Comparison of ENCODE assay signal across 21 mouse cellular contexts in the genomic region with DNA sequence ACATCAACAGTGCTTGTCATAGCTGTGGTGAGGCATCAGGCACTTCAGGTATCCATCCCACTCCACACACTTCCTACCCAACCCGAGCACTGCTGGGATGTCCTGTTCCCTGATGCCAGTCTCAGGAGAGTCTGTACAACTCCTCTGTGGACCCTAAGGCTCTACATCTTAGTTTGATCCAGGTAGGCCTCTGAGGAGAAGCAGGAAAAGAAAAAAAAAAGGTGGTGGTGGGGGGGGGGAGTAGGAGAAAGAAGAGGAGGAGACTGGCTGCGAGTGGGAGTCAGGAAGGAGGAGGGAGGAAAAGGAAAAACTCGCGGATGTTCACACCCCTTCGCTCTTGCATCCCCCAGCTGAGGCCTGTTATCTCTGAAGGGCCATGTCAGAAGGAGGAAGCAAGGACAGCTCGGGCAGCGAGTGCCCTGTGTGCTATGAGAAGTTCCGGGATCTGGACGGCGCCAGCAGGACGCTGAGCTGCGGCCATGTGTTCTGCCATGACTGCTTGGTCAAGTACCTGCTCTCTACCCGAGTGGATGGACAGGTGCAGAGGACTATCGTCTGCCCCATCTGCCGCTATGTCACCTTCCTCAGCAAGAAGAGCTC. TPM values are rescaled to one million over a fixed set of nuclear protein-coding genes. Genes with fewer than 3 reads are reported as not detected.
DNase-seq lines count a peak whose midpoint lies in the region; ATAC-seq and TF ChIP-seq lines count a peak whose summit lies in the region.
"Had no signal": no experiment of that assay in that cellular context is flagged by ENCODE, and none has a peak within 500 bp of the region (broad histone marks: within the 10 kb centered on the region; RNA-seq: fewer than 3 reads in every experiment).

No protein-coding gene starts in this region.

- H3K9ac ChIP-seq in kidney, postnatal 0 days (ENCODE audit: low read depth, low read length), result no peak overlapping the region
- peak overlapping the region; percentile 37 for H3K9ac ChIP-seq in liver, embryonic 13.5 days
- H3K9ac ChIP-seq: limb, embryonic 12.5 days had no signal

- WGBS in lung, adult 2 months, result 40% methylated on average over 15 of the region's 15 CpGs
- WGBS in kidney, postnatal 0 days, result 51% methylated on average over 15 of the region's 15 CpGs
- 22% methylated on average over 15 of the region's 15 CpGs for WGBS in liver, embryonic 13.5 days (ENCODE audit: insufficient replicate concordance)

- TF ChIP-seq CTCF in lung, adult 2 months (IDR thresholded peaks at IDR 0.05; ENCODE audit: insufficient read depth, low read length), result no peak
- no peak for TF ChIP-seq CTCF in kidney, postnatal 0 days (IDR thresholded peaks at IDR 0.05; ENCODE audit: low read depth)

- H3K4me2 ChIP-seq in kidney, postnatal 0 days (ENCODE audit: low read length), result no peak overlapping the region
- peak overlapping the region; percentile 38 for H3K4me2 ChIP-seq in liver, embryonic 13.5 days
- H3K4me2 ChIP-seq: limb, embryonic 12.5 days; midbrain, embryonic 12.5 days had no signal

- ATAC-seq in kidney, postnatal 0 days (replicated peaks; ENCODE audit: low FRiP score, low read depth), result no peak
- no peak for ATAC-seq in liver, embryonic 13.5 days (ENCODE audit: low read depth)
- ATAC-seq in erythroblast, adult 5-6 weeks (replicated peaks; ENCODE audit: low FRiP score, poor library complexity, severe bottlenecking), result no peak
- ATAC-seq: CD4-positive, CD25-positive, alpha-beta regulatory T cell, adult 4 months; forebrain, embryonic 14.5 days; hindbrain, postnatal 0 days had no signal

- no peak for TF ChIP-seq POLR2A in lung, adult 2 months (IDR thresholded peaks at IDR 0.05; ENCODE audit: borderline replicate concordance, extremely low read depth, low read depth, low read length)

- no peak overlapping the region for H3K4me3 ChIP-seq in lung, adult 2 months (replicated peaks; ENCODE audit: extremely low read depth, low read depth, low read length)
- H3K4me3 ChIP-seq in kidney, postnatal 0 days (replicated peaks; ENCODE audit: low read depth, low read length), result no peak overlapping the region
- H3K4me3 ChIP-seq in liver, embryonic 13.5 days (replicated peaks), result no peak overlapping the region
- H3K4me3 ChIP-seq: limb, embryonic 12.5 days; midbrain, embryonic 12.5 days had no signal

- no peaks in the 10 kb centered on the region for H3K36me3 ChIP-seq in kidney, postnatal 0 days (ENCODE audit: insufficient read depth, low read length)
- no peaks in the 10 kb centered on the region for H3K36me3 ChIP-seq in liver, embryonic 13.5 days
- H3K36me3 ChIP-seq: limb, embryonic 12.5 days; midbrain, embryonic 12.5 days had no signal

- H3K9me3 ChIP-seq in kidney, postnatal 0 days (replicated peaks; ENCODE audit: low read length), result no peaks in the 10 kb centered on the region
- H3K9me3 ChIP-seq in liver, embryonic 13.5 days (replicated peaks), result no peaks in the 10 kb centered on the region
- H3K9me3 ChIP-seq: limb, embryonic 12.5 days; midbrain, embryonic 12.5 days had no signal

- H3K27me3 ChIP-seq in kidney, postnatal 0 days (ENCODE audit: insufficient read depth, low read length), result no peaks in the 10 kb centered on the region; the same call in 1 of the 2 replicates
- H3K27me3 ChIP-seq in liver, embryonic 13.5 days, result no peaks in the 10 kb centered on the region
- H3K27me3 ChIP-seq: midbrain, embryonic 12.5 days had no signal

- intact Hi-C loops in heart, postnatal 36 days (cut with DNase I), result no loop called here

- peaks cover 3% of the 10 kb centered on the region; the same call in 1 of the 2 replicates for H3K4me1 ChIP-seq in lung, adult 2 months (ENCODE audit: control insufficient read depth, insufficient read depth, low read length)
- no peaks in the 10 kb centered on the region for H3K4me1 ChIP-seq in kidney, postnatal 0 days (replicated peaks; ENCODE audit: insufficient read depth, low read length)
- peaks cover 57% of the 10 kb centered on the region for H3K4me1 ChIP-seq in liver, embryonic 13.5 days (replicated peaks)
- H3K4me1 ChIP-seq: limb, embryonic 12.5 days had no signal

- no peak overlapping the region for H3K27ac ChIP-seq in kidney, postnatal 0 days
- H3K27ac ChIP-seq in liver, embryonic 13.5 days, result peak overlapping the region; percentile 8; the same call in 1 of the 2 replicates
- H3K27ac ChIP-seq: hindbrain, postnatal 0 days; limb, embryonic 12.5 days; midbrain, embryonic 12.5 days had no signal

- DNase-seq in heart, postnatal 4 days, result peak; percentile 15
- DNase-seq in heart, postnatal 36 days, result no peak
- DNase-seq in lung, postnatal 4 days, result peak; percentile 32 to 64
- no peak for DNase-seq in lung, adult 2 months
- DNase-seq in kidney, postnatal 0 days (ENCODE audit: low spot score), result peak; percentile 37
- no peak for DNase-seq in liver, embryonic 13.5 days
- DNase-seq in urinary bladder, adult 18-20 months (ENCODE audit: low spot score in 2 of 2), result no peak
- DNase-seq: adrenal gland, postnatal 10 days; cerebellum, postnatal 25 days; gastrocnemius, postnatal 10 days; right cerebral cortex, postnatal 4 days had no signal

RNA-seq across cellular contexts. Expression of gene Rnf222, which starts 4.0 kb away (rescaled TPM):
- under 1 TPM; 0.21 to 0.32 TPM for total RNA-seq in heart, postnatal 4 days (2021)
- total RNA-seq in heart, postnatal 36 days (2021), result not detected
- polyA plus RNA-seq in lung, adult 2 months (2012; rRNA removed), result 0.14 and 1.4 TPM in 2 replicates
- 0.13 and 0.17 TPM in 2 replicates for polyA plus RNA-seq in kidney, postnatal 0 days (2015; fragmentation: Nextera tagmentation; extraction: Ambion mirVana)
- polyA plus RNA-seq in liver, embryonic 13.5 days (2015; fragmentation: Nextera tagmentation; extraction: Ambion mirVana), result 0.08 and 0.09 TPM in 2 replicates
- not detected in 2 replicates for total RNA-seq in erythroblast, adult 5-6 weeks (2015; ENCODE audit: low replicate concordance)
- not detected in 2 replicates for total RNA-seq in erythroblast, adult 5-6 weeks (2017; ENCODE audit: low replicate concordance)
- total RNA-seq: gastrocnemius, postnatal 10 days; layer of hippocampus, postnatal 10 days; neutrophil, adult 5-6 weeks had no signal
- polyA plus RNA-seq: CD4-positive, CD25-positive, alpha-beta regulatory T cell, adult 4 months; forebrain, embryonic 14.5 days; hindbrain, postnatal 0 days; stomach, embryonic 14.5 days had no signal

RNA-seq across cellular contexts. Expression of gene Rpl26, which starts 9.1 kb away (rescaled TPM):
- 100 to 1,000 TPM; 896 to 908 TPM for total RNA-seq in heart, postnatal 4 days (2021)
- total RNA-seq in heart, postnatal 36 days (2021), result 100 to 1,000 TPM; 655 to 678 TPM
- polyA plus RNA-seq in lung, adult 2 months (2012; rRNA removed), result 469 and 674 TPM in 2 replicates
- 1,114 and 1,312 TPM in 2 replicates for polyA plus RNA-seq in kidney, postnatal 0 days (2015; fragmentation: Nextera tagmentation; extraction: Ambion mirVana)
- polyA plus RNA-seq in liver, embryonic 13.5 days (2015; fragmentation: Nextera tagmentation; extraction: Ambion mirVana), result 881 and 895 TPM in 2 replicates
- total RNA-seq in erythroblast, adult 5-6 weeks (2015; ENCODE audit: low replicate concordance), result 757 and 872 TPM in 2 replicates
- 762 and 834 TPM in 2 replicates for total RNA-seq in erythroblast, adult 5-6 weeks (2017; ENCODE audit: low replicate concordance)

RNA-seq across cellular contexts. Expression of gene Ndel1, which starts 20.7 kb away (rescaled TPM):
- 10 to 100 TPM; 57.9 to 66.3 TPM for total RNA-seq in heart, postnatal 4 days (2021)
- total RNA-seq in heart, postnatal 36 days (2021), result 10 to 100 TPM; 60.9 to 71.3 TPM
- polyA plus RNA-seq in lung, adult 2 months (2012; rRNA removed), result 74.3 and 75.3 TPM in 2 replicates
- 86.1 and 90.9 TPM in 2 replicates for polyA plus RNA-seq in kidney, postnatal 0 days (2015; fragmentation: Nextera tagmentation; extraction: Ambion mirVana)
- 35.5 and 40.0 TPM in 2 replicates for polyA plus RNA-seq in liver, embryonic 13.5 days (2015; fragmentation: Nextera tagmentation; extraction: Ambion mirVana)
- 26.3 and 30.7 TPM in 2 replicates for total RNA-seq in erythroblast, adult 5-6 weeks (2015; ENCODE audit: low replicate concordance)
- 54.4 and 55.6 TPM in 2 replicates for total RNA-seq in erythroblast, adult 5-6 weeks (2017; ENCODE audit: low replicate concordance)

RNA-seq across cellular contexts. Expression of gene Odf4, which starts 34.5 kb away (rescaled TPM):
- total RNA-seq in heart, postnatal 4 days (2021), result not detected
- not detected for total RNA-seq in heart, postnatal 36 days (2021)
- polyA plus RNA-seq in lung, adult 2 months (2012; rRNA removed), result 0.19 and 0.25 TPM in 2 replicates
- polyA plus RNA-seq in kidney, postnatal 0 days (2015; fragmentation: Nextera tagmentation; extraction: Ambion mirVana), result 0.29 TPM in 1 of 2 replicates, not detected in the other
- polyA plus RNA-seq in liver, embryonic 13.5 days (2015; fragmentation: Nextera tagmentation; extraction: Ambion mirVana), result not detected in 2 replicates
- not detected in 2 replicates for total RNA-seq in erythroblast, adult 5-6 weeks (2015; ENCODE audit: low replicate concordance)
- not detected in 2 replicates for total RNA-seq in erythroblast, adult 5-6 weeks (2017; ENCODE audit: low replicate concordance)
- total RNA-seq: gastrocnemius, postnatal 10 days; neutrophil, adult 5-6 weeks had no signal
- polyA plus RNA-seq: CD4-positive, CD25-positive, alpha-beta regulatory T cell, adult 4 months; embryonic facial prominence, embryonic 14.5 days; forebrain, embryonic 14.5 days; limb, embryonic 12.5 days had no signal

Comparison
In these comparisons a context has a peak if more than half of its experiments do, and no peak if none do; other contexts are left out.
1. DNase-seq: peak in heart, postnatal 4 days (single experiment), lung, postnatal 4 days (2 of 2) and kidney, postnatal 0 days (single experiment); none in heart, postnatal 36 days (0 of 2), lung, adult 2 months (single experiment), liver, embryonic 13.5 days (single experiment) and urinary bladder, adult 18-20 months (0 of 2).